Mouse (Mus musculus): ENCODE measurements around the gene Clrn3. TPM values are rescaled to one million over a fixed set of nuclear protein-coding genes. Genes with fewer than 3 reads are reported as not detected.

Clrn3 gene
- polyA plus RNA-seq, 1 experiment from 2014 or later, result 61.7 TPM

DNA sequence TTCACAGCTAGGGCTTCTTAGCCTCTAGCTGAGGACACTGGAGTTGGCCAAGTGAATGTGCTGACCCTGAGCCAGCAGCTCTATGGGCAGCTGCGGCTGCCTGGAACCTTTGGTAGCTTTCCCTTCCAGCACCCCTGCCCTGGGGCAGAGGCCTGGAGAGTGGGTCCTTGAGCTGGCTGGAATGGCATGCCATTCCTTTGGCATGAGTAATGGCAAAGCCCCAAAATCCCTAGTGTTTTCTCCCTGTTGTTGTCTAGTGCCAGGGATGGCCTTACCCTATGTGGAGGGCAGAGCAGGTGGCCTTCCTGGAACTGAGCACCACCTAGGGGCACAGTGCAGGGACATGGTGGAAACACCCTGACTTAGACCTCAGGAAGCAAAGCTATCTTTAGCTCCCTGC, 23.1 kb upstream of the Clrn3 start:
- no peak overlapping the region for H3K4me2 ChIP-seq (replicated peaks; ENCODE audit: low read depth)
- WGBS, result 77% methylated on average over 1 of the region's 1 CpGs
- no peaks in the 10 kb centered on the region for H3K4me1 ChIP-seq (replicated peaks; ENCODE audit: control insufficient read depth, insufficient read depth, low read length)
- TF ChIP-seq CTCF (IDR thresholded peaks at IDR 0.05; ENCODE audit: low read depth), result no peak
- ATAC-seq, result no peak
- H3K4me3 ChIP-seq (ENCODE audit: low read depth, low read length), result no peak overlapping the region
- no peak overlapping the region for H3K9ac ChIP-seq (ENCODE audit: low read depth, low read length)
- no peaks in the 10 kb centered on the region for H3K27me3 ChIP-seq (replicated peaks; ENCODE audit: control insufficient read depth, insufficient read depth, low read length)
- no peak overlapping the region for H3K27ac ChIP-seq (ENCODE audit: low read depth, low read length)
- no peaks in the 10 kb centered on the region; the same call in 1 of the 2 replicates for H3K36me3 ChIP-seq (ENCODE audit: control insufficient read depth, insufficient read depth)
- no peaks in the 10 kb centered on the region for H3K9me3 ChIP-seq (ENCODE audit: control insufficient read depth)

GRCm38 (mm10) chr7:135548434-135548833, 20.0 kb upstream of the Clrn3 start:
- no peak overlapping the region for H3K4me3 ChIP-seq (ENCODE audit: low read depth, low read length)
- H3K27me3 ChIP-seq (replicated peaks; ENCODE audit: control insufficient read depth, insufficient read depth, low read length), result no peaks in the 10 kb centered on the region
- H3K4me1 ChIP-seq (replicated peaks; ENCODE audit: control insufficient read depth, insufficient read depth, low read length), result no peaks in the 10 kb centered on the region
- no peak overlapping the region for H3K4me2 ChIP-seq (replicated peaks; ENCODE audit: low read depth)
- no peaks in the 10 kb centered on the region; the same call in 1 of the 2 replicates for H3K36me3 ChIP-seq (ENCODE audit: control insufficient read depth, insufficient read depth)
- H3K27ac ChIP-seq (ENCODE audit: low read depth, low read length), result no peak overlapping the region
- 76% methylated on average over 6 of the region's 6 CpGs for WGBS
- ATAC-seq, result no peak
- no peak for TF ChIP-seq CTCF (IDR thresholded peaks at IDR 0.05; ENCODE audit: low read depth)
- no peak overlapping the region for H3K9ac ChIP-seq (ENCODE audit: low read depth, low read length)
- H3K9me3 ChIP-seq (ENCODE audit: control insufficient read depth), result no peaks in the 10 kb centered on the region

- H3K9ac ChIP-seq (ENCODE audit: low read depth, low read length), result no peak overlapping the region
- H3K36me3 ChIP-seq (ENCODE audit: control insufficient read depth, insufficient read depth), result no peaks in the 10 kb centered on the region; the same call in 1 of the 2 replicates
- no peak for TF ChIP-seq CTCF (IDR thresholded peaks at IDR 0.05; ENCODE audit: low read depth)
- WGBS, result 63% methylated on average over 5 of the region's 5 CpGs
- H3K4me3 ChIP-seq (ENCODE audit: low read depth, low read length), result no peak overlapping the region
- H3K4me1 ChIP-seq (replicated peaks; ENCODE audit: control insufficient read depth, insufficient read depth, low read length), result no peaks in the 10 kb centered on the region
- no peak overlapping the region for H3K4me2 ChIP-seq (replicated peaks; ENCODE audit: low read depth)
- H3K27ac ChIP-seq (ENCODE audit: low read depth, low read length), result no peak overlapping the region
- H3K9me3 ChIP-seq (ENCODE audit: control insufficient read depth), result no peaks in the 10 kb centered on the region
- no peak for ATAC-seq
- H3K27me3 ChIP-seq (replicated peaks; ENCODE audit: control insufficient read depth, insufficient read depth, low read length), result no peaks in the 10 kb centered on the region
Observed at GRCm38 (mm10) chr7:135546530-135546929, 18.1 kb upstream of the Clrn3 start.

DNA sequence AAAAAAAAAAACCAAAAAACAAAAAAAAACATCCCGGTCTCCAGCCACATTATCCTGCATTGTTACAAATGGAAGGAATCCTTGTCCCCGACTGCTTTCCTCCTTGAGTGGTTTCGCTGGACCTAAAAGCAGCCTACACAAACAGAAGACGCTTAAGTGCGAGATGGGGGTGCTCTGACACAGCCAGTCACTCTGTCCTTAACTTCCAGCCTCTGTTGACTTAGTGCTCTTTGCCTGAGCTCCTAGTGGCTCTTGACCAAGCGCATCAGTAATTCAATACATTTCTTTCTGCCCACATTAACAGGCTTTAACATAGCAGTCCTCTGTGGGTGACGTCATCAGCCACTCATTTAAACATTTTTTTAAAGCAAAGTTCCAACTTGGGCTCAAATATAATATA, 17.5 kb upstream of the Clrn3 start:
- Histone ChIP-seq H3K27ac (ENCODE audit: low read depth, low read length) (no peak overlapping the region), H3K4me1 (replicated peaks; ENCODE audit: control insufficient read depth, insufficient read depth, low read length) (no peaks in the 10 kb centered on the region), H3K9me3 (ENCODE audit: control insufficient read depth) (no peaks in the 10 kb centered on the region), H3K36me3 (ENCODE audit: control insufficient read depth, insufficient read depth) (no peaks in the 10 kb centered on the region; the same call in 1 of the 2 replicates), H3K4me2 (replicated peaks; ENCODE audit: low read depth) (no peak overlapping the region), H3K27me3 (replicated peaks; ENCODE audit: control insufficient read depth, insufficient read depth, low read length) (no peaks in the 10 kb centered on the region), H3K9ac (ENCODE audit: low read depth, low read length) (no peak overlapping the region), H3K4me3 (ENCODE audit: low read depth, low read length) (no peak overlapping the region)
- no peak for TF ChIP-seq CTCF (IDR thresholded peaks at IDR 0.05; ENCODE audit: low read depth)
- ATAC-seq, result no peak
- 65% methylated on average over 7 of the region's 7 CpGs for WGBS

DNA sequence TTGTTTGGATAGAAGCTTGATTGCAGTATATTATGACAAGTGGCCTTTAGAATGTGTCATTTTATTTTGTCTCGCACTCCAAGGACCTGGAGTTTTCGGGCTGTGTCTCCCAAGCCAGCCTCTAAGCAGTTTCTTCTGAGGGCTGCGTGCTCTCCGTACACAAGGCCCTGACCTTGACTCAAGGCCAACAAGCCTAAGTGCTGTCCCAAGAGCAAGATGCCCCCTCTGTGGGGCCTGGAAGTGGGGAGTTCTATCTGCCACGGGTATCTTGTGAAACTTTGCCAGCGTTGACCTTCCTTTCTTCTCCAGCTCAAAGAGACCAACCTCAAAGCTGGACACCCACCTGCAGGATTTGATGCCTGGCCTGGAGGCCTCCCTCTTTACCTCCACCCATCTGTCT, 15.9 kb upstream of the Clrn3 start:
- TF ChIP-seq CTCF (IDR thresholded peaks at IDR 0.05; ENCODE audit: low read depth), result no peak
- Histone ChIP-seq H3K9ac (ENCODE audit: low read depth, low read length) (no peak overlapping the region), H3K36me3 (ENCODE audit: control insufficient read depth, insufficient read depth) (0 out of 2 replicates have a peak, but pooled peaks cover 3% of the 10 kb centered on the region), H3K4me3 (ENCODE audit: low read depth, low read length) (no peak overlapping the region), H3K27me3 (replicated peaks; ENCODE audit: control insufficient read depth, insufficient read depth, low read length) (no peaks in the 10 kb centered on the region), H3K4me2 (replicated peaks; ENCODE audit: low read depth) (no peak overlapping the region), H3K4me1 (replicated peaks; ENCODE audit: control insufficient read depth, insufficient read depth, low read length) (no peaks in the 10 kb centered on the region), H3K9me3 (ENCODE audit: control insufficient read depth) (no peaks in the 10 kb centered on the region), H3K27ac (ENCODE audit: low read depth, low read length) (no peak overlapping the region)
- WGBS, result 81% methylated on average over 6 of the region's 6 CpGs
- ATAC-seq, result no peak

- TF ChIP-seq CTCF (IDR thresholded peaks at IDR 0.05; ENCODE audit: low read depth), result no peak
- no peak overlapping the region for H3K4me2 ChIP-seq (replicated peaks; ENCODE audit: low read depth)
Observed at GRCm38 (mm10) chr7:135543033-135543432, 14.6 kb upstream of the Clrn3 start.

GRCm38 (mm10) chr7:135542235-135542634, 13.8 kb upstream of the Clrn3 start:
- Histone ChIP-seq H3K27ac (ENCODE audit: low read depth, low read length) (no peak overlapping the region), H3K27me3 (replicated peaks; ENCODE audit: control insufficient read depth, insufficient read depth, low read length) (no peaks in the 10 kb centered on the region), H3K4me1 (replicated peaks; ENCODE audit: control insufficient read depth, insufficient read depth, low read length) (no peaks in the 10 kb centered on the region), H3K4me2 (replicated peaks; ENCODE audit: low read depth) (no peak overlapping the region), H3K4me3 (ENCODE audit: low read depth, low read length) (no peak overlapping the region), H3K36me3 (ENCODE audit: control insufficient read depth, insufficient read depth) (0 out of 2 replicates have a peak, but pooled peaks cover 3% of the 10 kb centered on the region), H3K9ac (ENCODE audit: low read depth, low read length) (no peak overlapping the region), H3K9me3 (ENCODE audit: control insufficient read depth) (no peaks in the 10 kb centered on the region)
- WGBS, result 63% methylated on average over 3 of the region's 3 CpGs
- no peak for ATAC-seq
- TF ChIP-seq CTCF (IDR thresholded peaks at IDR 0.05; ENCODE audit: low read depth), result no peak

More at GRCm38 (mm10) chr7:135543033-135543432, 14.6 kb upstream of the Clrn3 start:
- Histone ChIP-seq H3K9ac (ENCODE audit: low read depth, low read length) (no peak overlapping the region), H3K4me3 (ENCODE audit: low read depth, low read length) (no peak overlapping the region), H3K4me1 (replicated peaks; ENCODE audit: control insufficient read depth, insufficient read depth, low read length) (no peaks in the 10 kb centered on the region), H3K36me3 (ENCODE audit: control insufficient read depth, insufficient read depth) (0 out of 2 replicates have a peak, but pooled peaks cover 3% of the 10 kb centered on the region), H3K9me3 (ENCODE audit: control insufficient read depth) (no peaks in the 10 kb centered on the region), H3K27me3 (replicated peaks; ENCODE audit: control insufficient read depth, insufficient read depth, low read length) (no peaks in the 10 kb centered on the region), H3K27ac (ENCODE audit: low read depth, low read length) (no peak overlapping the region)
- no peak for ATAC-seq
- 66% methylated on average over 3 of the region's 3 CpGs for WGBS
